Mouse (Mus musculus) limb, embryonic 14.5 days (tissue): Measurements from ENCODE around the gene Nup153. TPM values are rescaled to one million over a fixed set of nuclear protein-coding genes. Genes with fewer than 3 reads are reported as not detected.

Experiments used
- ATAC-seq: fragments of 200-750 bp; cut with Nextera tagmentation; 2 replicates; pipeline ENCODE4 v1.8.0; 2017; ENCODE audit warnings: low read depth, moderate number of reproducible peaks, moderate TSS enrichment; ENCODE audit not compliant: low FRiP score
- DNase-seq: peaks from one replicate; pipeline ENCODE4 v3.0.0-alpha.2; 2015; ENCODE audit warnings: low spot score
- H3K27ac ChIP-seq: fragments of 300-500 bp; sonication (generic); replicated peaks from 2 replicates; pipeline ENCODE4 v1.5.1; 2014; ENCODE audit warnings: low read depth, mild to moderate bottlenecking, low read length, moderate library complexity, mixed read lengths
- H3K27me3 ChIP-seq: fragments of 300-500 bp; sonication (generic); 2 replicates; pipeline ENCODE4 v1.6.1; 2014; ENCODE audit warnings: low read length, mixed read lengths; ENCODE audit not compliant: control insufficient read depth, insufficient read depth
- H3K36me3 ChIP-seq: fragments of 300-500 bp; sonication (generic); 2 replicates; pipeline ENCODE4 v1.6.1; 2014; ENCODE audit warnings: mild to moderate bottlenecking, low read length, moderate library complexity, mixed read lengths; ENCODE audit not compliant: control insufficient read depth, insufficient read depth
- H3K4me1 ChIP-seq: fragments of 300-500 bp; sonication (generic); 2 replicates; pipeline ENCODE4 v1.6.1; 2014; ENCODE audit warnings: antibody characterized with exemption, low read length, mixed read lengths; ENCODE audit not compliant: control insufficient read depth, insufficient read depth
- H3K4me2 ChIP-seq: fragments of 300-500 bp; sonication (generic); replicated peaks from 2 replicates; pipeline ENCODE4 v1.6.1; 2014; ENCODE audit warnings: low read depth, mild to moderate bottlenecking, low read length, moderate library complexity; ENCODE audit not compliant: severe bottlenecking
- H3K4me3 ChIP-seq: fragments of 300-500 bp; sonication (generic); replicated peaks from 2 replicates; pipeline ENCODE4 v1.5.1; 2014; ENCODE audit warnings: low read length
- H3K9ac ChIP-seq: fragments of 300-500 bp; sonication (generic); 2 replicates; pipeline ENCODE4 v1.6.1; 2014; ENCODE audit warnings: mild to moderate bottlenecking, low read depth, low read length, moderate library complexity; ENCODE audit not compliant: severe bottlenecking
- H3K9me3 ChIP-seq: fragments of 300-500 bp; sonication (generic); 2 replicates; pipeline ENCODE4 v1.6.1; 2016; ENCODE audit warnings: low read length; ENCODE audit not compliant: control insufficient read depth
- POLR2A ChIP-seq: fragments of 200-500 bp; IDR thresholded peaks from 2 replicates; pipeline ENCODE4 v1.8.0; 2012; ENCODE audit warnings: inconsistent platforms, mild to moderate bottlenecking, moderate library complexity, borderline replicate concordance; ENCODE audit not compliant: insufficient read depth, insufficient read length; ENCODE audit errors: extremely low read depth
- WGBS: fragments of 180-500 bp; shearing (Covaris S2); extraction: QIAGEN DNeasy Blood & Tissue Kit; methylation state at CpG from one replicate; pipeline ENCODE4 v1.1.7; 2014; 5-methylcytosine and 5-hydroxymethylcytosine counted together
- polyA plus RNA-seq, 2 experiments: library from polyadenylated mRNA; depleted of rRNA in 1 of 2; stranded (reverse) in 1 of 2; unstranded in 1 of 2; fragments of >200 nt; fragmentation: Nextera tagmentation in 1 of 2; extraction: Ambion mirVana in 1 of 2; gene quantifications; 2 replicates each; pipeline versions ENCODE4 v1.2.1 to v1.2.3; 2012 to 2014

The Nup153 gene
- polyA plus RNA-seq, 2 experiments = 32.3 to 65.8 TPM

DNA sequence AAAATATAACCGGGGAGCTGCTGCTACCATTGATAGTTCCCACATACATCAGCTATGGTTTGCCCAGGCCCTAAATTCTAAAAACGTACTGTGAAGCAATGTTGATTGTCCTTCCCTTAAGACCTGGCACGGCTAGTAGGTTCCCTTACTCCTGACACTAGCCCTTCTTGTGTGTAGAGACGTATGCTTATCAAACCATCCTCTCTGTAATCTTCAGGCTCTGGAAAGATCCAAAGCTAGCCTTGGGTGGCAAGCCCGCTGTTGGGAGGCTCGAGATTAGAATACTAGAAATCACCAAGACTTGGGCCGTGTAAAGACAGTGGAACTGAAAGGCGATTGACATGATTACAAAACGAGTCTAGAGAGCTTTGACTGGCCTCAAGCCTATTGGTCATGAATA lies 57.2 kb downstream of the Nup153 start:
- Histone ChIP-seq H3K27me3 (no peaks in the 10 kb centered on the region), H3K4me3 (peak overlapping the region; percentile 92), H3K4me2 (peak overlapping the region; percentile 66), H3K9ac (peak overlapping the region; percentile 83), H3K36me3 (peaks cover 42% of the 10 kb centered on the region), H3K27ac (no peak overlapping the region), H3K9me3 (no peaks in the 10 kb centered on the region), H3K4me1 (peaks cover 7% of the 10 kb centered on the region)
- ATAC-seq = no peak
- DNase-seq = no peak
- TF ChIP-seq POLR2A = no peak
- WGBS = 66% methylated on average over 9 of the region's 9 CpGs

GRCm38 (mm10) chr13:46669620-46670271 lies 58.0 kb downstream of the Nup153 start:
- WGBS = under 1% methylated on average over 33 of the region's 96 CpGs
- ATAC-seq (peak; percentile 58; the same call in 1 of the 2 replicates), DNase-seq (no peak)
- Histone ChIP-seq H3K4me2 (peak overlapping the region; percentile 66), H3K9ac (peak overlapping the region; percentile 83), H3K27me3 (no peaks in the 10 kb centered on the region), H3K4me3 (peak overlapping the region; percentile 92), H3K9me3 (no peaks in the 10 kb centered on the region), H3K4me1 (peaks cover 7% of the 10 kb centered on the region), H3K27ac (peak overlapping the region; percentile 70), H3K36me3 (peaks cover 34% of the 10 kb centered on the region)
- TF ChIP-seq POLR2A = no peak

GRCm38 (mm10) chr13:46669048-46669619 lies 58.6 kb downstream of the Nup153 start, which contains the start of gene Fam8a1:
Gene Fam8a1 (plus strand): TSS chr13:46669522.
- Histone ChIP-seq H3K36me3 (peaks cover 28% of the 10 kb centered on the region), H3K4me1 (peaks cover 7% of the 10 kb centered on the region), H3K27me3 (no peaks in the 10 kb centered on the region), H3K4me3 (peak within 1 kb of the TSS; percentile 92), H3K27ac (peak within 1 kb of the TSS; percentile 70), H3K9ac (peak within 1 kb of the TSS; percentile 83), H3K4me2 (peak within 1 kb of the TSS; percentile 66), H3K9me3 (no peaks in the 10 kb centered on the region)
- 1% methylated on average over 27 of the region's 46 CpGs for WGBS
- peak; percentile 88 for DNase-seq
- peak; percentile 73; the same call in 1 of the 2 replicates for TF ChIP-seq POLR2A
- peak; percentile 94 for ATAC-seq

DNA sequence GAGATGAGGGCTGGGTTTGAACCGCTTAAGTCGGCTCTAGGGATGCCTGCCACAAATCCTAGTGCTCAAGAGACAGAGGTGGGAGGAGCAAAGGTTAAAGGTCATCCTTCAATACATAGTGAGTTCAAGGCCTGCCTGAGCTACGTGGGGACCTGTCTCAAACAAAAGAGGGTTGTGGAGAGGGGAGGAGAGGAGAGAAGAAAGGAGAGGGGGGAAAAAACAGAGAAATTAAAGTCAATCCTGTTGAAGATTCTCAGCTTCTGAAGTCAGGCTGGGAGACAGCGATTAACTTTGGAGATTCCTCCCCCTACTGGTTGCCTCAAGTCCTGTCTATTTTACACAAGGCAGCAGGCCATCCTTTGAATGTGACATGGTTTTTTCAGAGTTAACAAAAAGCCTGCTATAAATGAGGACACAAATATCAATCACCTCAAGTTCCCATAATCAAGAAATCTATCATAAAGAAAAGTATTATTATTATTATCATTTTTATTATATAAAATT lies 64.2 kb downstream of the Nup153 start:
- no peaks in the 10 kb centered on the region for H3K27me3 ChIP-seq
- WGBS = 42% methylated on average over 4 of the region's 4 CpGs
- H3K27ac ChIP-seq = no peak overlapping the region
- H3K4me1 ChIP-seq = no peaks in the 10 kb centered on the region
- DNase-seq (peak; percentile 49), ATAC-seq (peak; percentile 37; the same call in 1 of the 2 replicates)
- H3K4me2 ChIP-seq = no peak overlapping the region
- no peaks in the 10 kb centered on the region for H3K9me3 ChIP-seq
- no peaks in the 10 kb centered on the region for H3K36me3 ChIP-seq
- H3K9ac ChIP-seq = no peak overlapping the region
- TF ChIP-seq POLR2A = no peak
- H3K4me3 ChIP-seq = no peak overlapping the region

DNA sequence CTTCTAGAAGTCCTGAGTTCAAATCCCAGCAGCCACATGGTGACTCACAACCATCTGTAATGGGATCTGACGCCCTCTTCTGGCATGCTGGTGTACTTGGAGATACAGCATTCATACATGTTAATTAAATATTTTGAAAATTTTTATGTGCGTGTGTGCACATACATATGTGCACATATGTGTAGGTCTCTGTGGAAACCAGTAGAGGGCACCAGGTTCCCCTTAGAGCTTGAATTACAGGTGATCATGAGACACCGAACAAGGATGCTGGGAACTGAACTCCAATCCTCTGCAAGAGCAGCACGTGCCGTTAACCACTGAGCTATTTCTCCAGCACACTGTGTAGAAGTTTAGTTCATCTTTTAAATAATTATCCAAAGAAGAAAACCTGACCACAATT lies 68.5 kb downstream of the Nup153 start:
- Histone ChIP-seq H3K9me3 (no peaks in the 10 kb centered on the region), H3K27ac (no peak overlapping the region), H3K4me2 (no peak overlapping the region), H3K4me3 (no peak overlapping the region), H3K27me3 (no peaks in the 10 kb centered on the region), H3K4me1 (no peaks in the 10 kb centered on the region), H3K36me3 (no peaks in the 10 kb centered on the region), H3K9ac (no peak overlapping the region)
- ATAC-seq = no peak
- 83% methylated on average over 5 of the region's 5 CpGs for WGBS
- no peak for DNase-seq
- TF ChIP-seq POLR2A = no peak
